Mouse (Mus musculus): ENCODE results near the gene Smpd3. TPM values are rescaled to one million over a fixed set of nuclear protein-coding genes. Genes with fewer than 3 reads are reported as not detected.

The Smpd3 gene
- polyA plus RNA-seq, 2 experiments = 11.2 to 17.5 TPM

DNA sequence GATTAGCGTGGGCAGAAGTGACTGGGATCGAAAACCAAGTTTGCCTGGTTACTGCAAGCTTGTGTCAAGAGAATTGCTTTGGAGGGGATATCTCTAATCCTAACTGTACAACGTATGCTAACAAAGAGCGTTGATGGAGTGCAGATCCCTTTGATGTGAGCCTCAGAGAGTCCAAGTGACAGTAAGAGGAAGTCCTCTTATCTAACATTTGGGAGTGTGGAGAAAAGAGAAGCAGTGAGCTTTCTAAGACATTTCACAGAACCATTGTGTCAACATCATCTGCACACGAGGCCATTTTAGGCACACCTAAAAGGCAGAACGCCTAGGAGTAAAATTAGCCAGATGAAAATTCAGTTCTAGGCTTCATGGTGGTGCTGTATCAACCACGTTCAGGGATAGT lies 5.0 kb upstream of the Smpd3 start:
- no peak overlapping the region for H3K9ac ChIP-seq (ENCODE audit: low read depth, low read length, severe bottlenecking)
- no peak overlapping the region for H3K27ac ChIP-seq (replicated peaks; ENCODE audit: low read depth, low read length)
- DNase-seq (ENCODE audit: low spot score) = no peak
- H3K36me3 ChIP-seq (ENCODE audit: control insufficient read depth, insufficient read depth, low read length) = no peaks in the 10 kb centered on the region
- 60% methylated on average over 7 of the region's 7 CpGs for WGBS
- no peak for ATAC-seq (ENCODE audit: low FRiP score, low read depth)
- TF ChIP-seq POLR2A (IDR thresholded peaks at IDR 0.05; ENCODE audit: borderline replicate concordance, extremely low read depth, insufficient read depth, insufficient read length) = no peak
- no peak overlapping the region for H3K4me2 ChIP-seq (replicated peaks; ENCODE audit: low read depth, low read length, severe bottlenecking)
- H3K4me3 ChIP-seq (replicated peaks; ENCODE audit: low read length) = no peak overlapping the region
- H3K27me3 ChIP-seq (ENCODE audit: control insufficient read depth, insufficient read depth, low read length) = no peaks in the 10 kb centered on the region
- H3K9me3 ChIP-seq (ENCODE audit: control insufficient read depth, low read length) = no peaks in the 10 kb centered on the region
- no peaks in the 10 kb centered on the region for H3K4me1 ChIP-seq (ENCODE audit: control insufficient read depth, insufficient read depth, low read length)

DNA sequence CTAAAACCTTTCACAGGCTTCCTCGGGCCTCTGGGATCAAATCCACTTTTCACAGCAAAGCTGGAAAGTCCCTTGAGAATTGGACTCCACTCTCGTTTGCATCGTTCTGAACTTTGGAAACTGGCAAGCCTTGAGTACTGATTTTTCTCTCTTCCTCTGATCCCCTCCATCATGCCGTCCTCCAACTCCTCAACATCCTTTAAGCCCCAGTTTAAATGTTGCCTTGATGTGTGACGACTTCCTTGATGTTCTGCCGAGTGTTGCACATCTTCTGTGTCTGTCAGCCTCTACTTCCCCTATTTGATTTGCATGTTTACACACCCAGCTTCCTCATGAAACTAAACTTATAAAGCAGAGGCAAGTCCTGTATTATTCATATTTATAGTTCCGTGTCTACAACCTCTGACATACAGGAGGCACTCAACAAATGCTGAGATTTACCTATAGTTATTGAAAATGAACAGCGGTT lies 987 bp upstream of the Smpd3 start:
- Histone ChIP-seq H3K4me1 (ENCODE audit: control insufficient read depth, insufficient read depth, low read length) (peaks cover 4% of the 10 kb centered on the region; the same call in 1 of the 2 replicates), H3K4me3 (replicated peaks; ENCODE audit: low read length) (peak overlapping the region; percentile 41), H3K27ac (replicated peaks; ENCODE audit: low read depth, low read length) (no peak overlapping the region), H3K27me3 (ENCODE audit: control insufficient read depth, insufficient read depth, low read length) (peaks cover 28% of the 10 kb centered on the region), H3K4me2 (replicated peaks; ENCODE audit: low read depth, low read length, severe bottlenecking) (peak overlapping the region; percentile 55), H3K9me3 (ENCODE audit: control insufficient read depth, low read length) (no peaks in the 10 kb centered on the region), H3K36me3 (ENCODE audit: control insufficient read depth, insufficient read depth, low read length) (no peaks in the 10 kb centered on the region), H3K9ac (ENCODE audit: low read depth, low read length, severe bottlenecking) (no peak overlapping the region)
- no peak for ATAC-seq (ENCODE audit: low FRiP score, low read depth)
- no peak for TF ChIP-seq POLR2A (IDR thresholded peaks at IDR 0.05; ENCODE audit: borderline replicate concordance, extremely low read depth, insufficient read depth, insufficient read length)
- 35% methylated on average over 8 of the region's 8 CpGs for WGBS
- no peak for DNase-seq (ENCODE audit: low spot score)

DNA sequence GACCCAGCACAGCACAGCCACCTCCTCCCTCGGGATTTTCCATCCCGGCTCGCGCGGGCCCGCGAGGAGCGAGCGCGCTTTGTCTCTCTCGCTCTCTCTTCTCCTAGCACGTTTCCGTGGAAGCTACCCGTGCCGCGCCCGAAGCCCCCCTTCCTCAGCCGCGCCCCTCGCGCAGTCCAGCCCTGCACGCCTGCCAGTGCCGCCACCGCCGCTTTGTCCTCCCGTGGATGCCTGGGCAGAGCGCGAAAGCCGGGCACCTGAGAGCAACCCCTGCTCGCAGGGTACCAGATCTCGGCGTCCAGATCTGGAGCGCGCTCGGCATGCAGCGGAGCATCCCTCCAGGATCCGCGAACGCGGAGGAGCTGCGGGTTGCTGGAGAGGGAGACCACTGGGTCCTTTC lies 1.2 kb downstream of the Smpd3 start:
- 5% methylated on average over 39 of the region's 41 CpGs for WGBS
- Histone ChIP-seq H3K36me3 (ENCODE audit: control insufficient read depth, insufficient read depth, low read length) (no peaks in the 10 kb centered on the region), H3K27ac (replicated peaks; ENCODE audit: low read depth, low read length) (no peak overlapping the region), H3K4me1 (ENCODE audit: control insufficient read depth, insufficient read depth, low read length) (peaks cover 4% of the 10 kb centered on the region; the same call in 1 of the 2 replicates), H3K4me3 (replicated peaks; ENCODE audit: low read length) (no peak overlapping the region; the same call in 1 of the 2 replicates), H3K4me2 (replicated peaks; ENCODE audit: low read depth, low read length, severe bottlenecking) (no peak overlapping the region), H3K9me3 (ENCODE audit: control insufficient read depth, low read length) (no peaks in the 10 kb centered on the region), H3K27me3 (ENCODE audit: control insufficient read depth, insufficient read depth, low read length) (peaks cover 28% of the 10 kb centered on the region), H3K9ac (ENCODE audit: low read depth, low read length, severe bottlenecking) (no peak overlapping the region)
- no peak for TF ChIP-seq POLR2A (IDR thresholded peaks at IDR 0.05; ENCODE audit: borderline replicate concordance, extremely low read depth, insufficient read depth, insufficient read length)
- ATAC-seq (ENCODE audit: low FRiP score, low read depth) = no peak
- no peak for DNase-seq (ENCODE audit: low spot score)

DNA sequence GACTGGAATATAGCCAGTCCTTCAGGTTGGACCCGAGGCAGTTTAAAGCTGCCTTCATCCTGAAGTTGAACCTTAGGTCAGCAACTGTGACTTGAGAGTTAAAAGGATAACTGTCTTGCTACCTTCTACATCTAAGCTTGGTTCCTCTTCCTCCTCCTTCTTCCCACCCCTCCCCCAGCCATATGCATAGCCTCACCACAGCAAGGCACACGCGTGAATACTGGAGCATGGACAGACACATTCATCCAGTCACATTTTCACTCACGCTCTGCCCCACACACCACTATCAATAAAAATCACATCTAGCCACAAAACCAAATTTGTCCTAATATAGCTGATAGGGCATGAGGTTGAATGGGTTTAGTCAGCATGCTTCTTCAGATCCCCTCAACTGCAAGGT lies 1.8 kb downstream of the Smpd3 start:
- Histone ChIP-seq H3K9ac (ENCODE audit: low read depth, low read length, severe bottlenecking) (no peak overlapping the region), H3K9me3 (ENCODE audit: control insufficient read depth, low read length) (no peaks in the 10 kb centered on the region), H3K4me1 (ENCODE audit: control insufficient read depth, insufficient read depth, low read length) (peaks cover 4% of the 10 kb centered on the region; the same call in 1 of the 2 replicates), H3K27me3 (ENCODE audit: control insufficient read depth, insufficient read depth, low read length) (peaks cover 28% of the 10 kb centered on the region), H3K36me3 (ENCODE audit: control insufficient read depth, insufficient read depth, low read length) (no peaks in the 10 kb centered on the region), H3K27ac (replicated peaks; ENCODE audit: low read depth, low read length) (no peak overlapping the region), H3K4me2 (replicated peaks; ENCODE audit: low read depth, low read length, severe bottlenecking) (no peak overlapping the region), H3K4me3 (replicated peaks; ENCODE audit: low read length) (no peak overlapping the region)
- TF ChIP-seq POLR2A (IDR thresholded peaks at IDR 0.05; ENCODE audit: borderline replicate concordance, extremely low read depth, insufficient read depth, insufficient read length) = no peak
- WGBS = 75% methylated on average over 4 of the region's 4 CpGs
- ATAC-seq (ENCODE audit: low FRiP score, low read depth) (no peak), DNase-seq (ENCODE audit: low spot score) (no peak)

DNA sequence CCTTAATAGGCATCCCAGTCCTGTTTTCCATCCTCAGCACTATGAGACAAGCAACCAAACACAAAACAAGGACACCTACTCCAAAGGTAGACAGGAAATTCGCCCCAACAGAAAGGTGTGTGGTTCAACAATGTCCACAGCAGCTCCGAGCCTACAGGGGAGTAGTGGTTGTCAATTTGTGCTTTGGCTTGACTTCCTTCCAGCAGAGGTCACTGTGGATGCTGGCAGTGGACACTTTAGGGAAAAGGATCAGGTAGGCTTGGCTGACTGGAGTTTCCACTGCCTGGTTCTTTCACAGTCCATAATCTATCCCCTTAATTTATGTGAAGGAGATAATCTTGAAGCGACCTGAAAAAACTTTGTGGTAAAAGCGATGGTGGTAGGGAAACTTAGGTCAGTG lies 2.6 kb downstream of the Smpd3 start:
- no peak for TF ChIP-seq POLR2A (IDR thresholded peaks at IDR 0.05; ENCODE audit: borderline replicate concordance, extremely low read depth, insufficient read depth, insufficient read length)
- Histone ChIP-seq H3K4me2 (replicated peaks; ENCODE audit: low read depth, low read length, severe bottlenecking) (no peak overlapping the region), H3K9ac (ENCODE audit: low read depth, low read length, severe bottlenecking) (no peak overlapping the region), H3K27ac (replicated peaks; ENCODE audit: low read depth, low read length) (no peak overlapping the region), H3K36me3 (ENCODE audit: control insufficient read depth, insufficient read depth, low read length) (no peaks in the 10 kb centered on the region), H3K27me3 (ENCODE audit: control insufficient read depth, insufficient read depth, low read length) (peaks cover 28% of the 10 kb centered on the region), H3K4me3 (replicated peaks; ENCODE audit: low read length) (no peak overlapping the region), H3K4me1 (ENCODE audit: control insufficient read depth, insufficient read depth, low read length) (peaks cover 4% of the 10 kb centered on the region; the same call in 1 of the 2 replicates), H3K9me3 (ENCODE audit: control insufficient read depth, low read length) (no peaks in the 10 kb centered on the region)
- 57% methylated on average over 4 of the region's 4 CpGs for WGBS
- no peak for ATAC-seq (ENCODE audit: low FRiP score, low read depth)
- no peak for DNase-seq (ENCODE audit: low spot score)

DNA sequence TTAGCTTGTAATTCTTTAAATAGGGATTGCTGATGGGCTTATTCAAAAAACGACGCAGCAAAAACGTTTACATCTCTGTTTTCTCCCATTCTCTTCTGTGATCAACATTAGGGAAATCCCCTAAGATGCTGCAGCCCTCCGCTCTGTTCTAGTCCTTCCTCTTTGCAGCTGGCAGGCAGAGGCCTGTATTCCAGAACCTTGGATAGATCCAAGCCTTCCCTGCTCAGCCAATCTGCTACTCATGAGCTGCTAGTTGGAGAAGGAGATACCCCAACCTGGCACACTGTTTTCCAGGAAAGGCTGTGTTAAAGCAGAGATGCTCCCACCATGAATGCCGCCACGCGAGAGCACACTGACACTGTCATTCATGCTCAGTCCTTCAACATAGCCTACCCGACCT lies 4.4 kb downstream of the Smpd3 start:
- Histone ChIP-seq H3K9ac (ENCODE audit: low read depth, low read length, severe bottlenecking) (no peak overlapping the region), H3K9me3 (ENCODE audit: control insufficient read depth, low read length) (no peaks in the 10 kb centered on the region), H3K4me1 (ENCODE audit: control insufficient read depth, insufficient read depth, low read length) (peaks cover 4% of the 10 kb centered on the region; the same call in 1 of the 2 replicates), H3K4me3 (replicated peaks; ENCODE audit: low read length) (no peak overlapping the region), H3K27ac (replicated peaks; ENCODE audit: low read depth, low read length) (no peak overlapping the region), H3K36me3 (ENCODE audit: control insufficient read depth, insufficient read depth, low read length) (no peaks in the 10 kb centered on the region), H3K4me2 (replicated peaks; ENCODE audit: low read depth, low read length, severe bottlenecking) (no peak overlapping the region), H3K27me3 (ENCODE audit: control insufficient read depth, insufficient read depth, low read length) (peaks cover 28% of the 10 kb centered on the region)
- TF ChIP-seq POLR2A (IDR thresholded peaks at IDR 0.05; ENCODE audit: borderline replicate concordance, extremely low read depth, insufficient read depth, insufficient read length) = no peak
- DNase-seq (ENCODE audit: low spot score) (peak; percentile 65), ATAC-seq (ENCODE audit: low FRiP score, low read depth) (no peak)
- 44% methylated on average over 8 of the region's 8 CpGs for WGBS
